Mouse (Mus musculus) naive thymus-derived CD4-positive, alpha-beta T cell, adult 2 months (primary cell): ENCODE measurements around the gene Dlg4.
"Not testable (repeated sequence)": the region's sequence is repeated elsewhere in the genome, so short reads cannot be mapped to it uniquely, and the experiment has no call there.

Experiments used
- DNase-seq: peaks from one replicate; pipeline ENCODE4 v3.0.0-alpha.2; 2011; ENCODE audit warnings: low read depth

Dlg4 gene

GRCm38 (mm10) chr11:70049816-70050215 lies 33.1 kb downstream of the Dlg4 start:
- peak; percentile 58 for DNase-seq

- DNase-seq, result no peak
These were observed 36.4 kb downstream of the Dlg4 start for GRCm38 (mm10) chr11:70053156-70053555.

GRCm38 (mm10) chr11:70053898-70054570 lies 37.3 kb downstream of the Dlg4 start, which contains the start of gene Asgr1:
Gene Asgr1, plus strand, starts transcription at chr11:70054085.
- DNase-seq, result no peak

GRCm38 (mm10) chr11:70055618-70056214 lies 39.0 kb downstream of the Dlg4 start:
- DNase-seq, result peak; percentile 85

GRCm38 (mm10) chr11:70057805-70058204 lies 41.1 kb downstream of the Dlg4 start:
- DNase-seq, result no peak

- DNase-seq, result no peak
These were observed 43.2 kb downstream of the Dlg4 start for GRCm38 (mm10) chr11:70059930-70060329.

- DNase-seq, result no peak
These were observed 46.3 kb downstream of the Dlg4 start for GRCm38 (mm10) chr11:70063053-70063452.

- DNase-seq, result no peak
These were observed 50.0 kb downstream of the Dlg4 start for GRCm38 (mm10) chr11:70066701-70067100.

GRCm38 (mm10) chr11:70068245-70068644 lies 51.5 kb downstream of the Dlg4 start:
- no peak for DNase-seq

GRCm38 (mm10) chr11:70070057-70070456 lies 53.3 kb downstream of the Dlg4 start:
- DNase-seq, result no peak

- DNase-seq, result not testable (repeated sequence)
These were observed 53.9 kb downstream of the Dlg4 start for GRCm38 (mm10) chr11:70070603-70071002.

- DNase-seq, result peak; percentile 78
These were observed 57.8 kb downstream of the Dlg4 start for GRCm38 (mm10) chr11:70074379-70075071.

GRCm38 (mm10) chr11:70075581-70075980 lies 58.8 kb downstream of the Dlg4 start:
- DNase-seq, result no peak

GRCm38 (mm10) chr11:70077441-70077840 lies 60.7 kb downstream of the Dlg4 start:
- DNase-seq, result no peak

- DNase-seq, result no peak
These were observed 62.4 kb downstream of the Dlg4 start for GRCm38 (mm10) chr11:70079175-70079574.

- peak; percentile 80 for DNase-seq
These were observed 63.2 kb downstream of the Dlg4 start for GRCm38 (mm10) chr11:70079928-70080327.

- DNase-seq, result peak; percentile 48
These were observed 64.3 kb downstream of the Dlg4 start for GRCm38 (mm10) chr11:70080803-70081590.

GRCm38 (mm10) chr11:70084563-70084962 lies 67.8 kb downstream of the Dlg4 start:
- no peak for DNase-seq

GRCm38 (mm10) chr11:70091986-70092783 lies 75.4 kb downstream of the Dlg4 start, which contains the start of gene Asgr2:
Gene Asgr2, plus strand, starts transcription at chr11:70092644.
- DNase-seq, result no peak
